Mouse (Mus musculus): ENCODE data around the gene Fndc3c1. TPM values are rescaled to one million over a fixed set of nuclear protein-coding genes. Genes with fewer than 3 reads are reported as not detected.
"Not testable (repeated sequence)": the region's sequence is repeated elsewhere in the genome, so short reads cannot be mapped to it uniquely, and the experiment has no call there.

Gene Fndc3c1
- total RNA-seq (2021), result not detected

DNA sequence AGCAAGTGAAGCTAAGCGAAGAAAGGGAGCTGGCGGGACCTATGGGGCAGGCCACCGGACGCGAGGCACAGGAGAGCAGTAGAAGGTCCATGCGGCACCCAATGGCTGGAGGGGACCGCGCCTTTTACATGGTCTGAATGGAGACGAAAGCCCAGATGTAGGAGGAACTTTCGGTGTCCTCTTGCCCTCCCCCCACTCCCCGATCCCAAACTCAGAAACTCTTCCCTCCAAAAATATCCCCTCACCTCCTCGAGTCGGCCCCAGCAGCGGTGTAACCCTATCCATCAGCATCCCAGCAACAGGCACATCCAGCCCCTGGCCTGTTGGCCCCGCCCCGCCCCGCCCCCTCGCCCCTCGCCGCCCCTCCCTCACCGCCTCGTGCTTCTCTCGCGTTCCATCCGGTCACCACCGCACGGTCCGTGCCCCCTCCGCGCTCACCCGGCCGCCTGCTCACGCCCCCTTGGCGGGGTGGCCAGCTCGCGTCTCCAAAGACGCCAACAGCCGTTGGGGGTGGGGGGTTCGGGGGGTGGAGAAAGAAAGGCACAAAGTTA lies at the start of gene Fndc3c1:
Fndc3c1 (minus strand) TSS at position 301 of the 551 bp plus-strand sequence.
- peak; percentile 8 for DNase-seq
- intact Hi-C loops (cut with DNase I), result no loop called here

DNA sequence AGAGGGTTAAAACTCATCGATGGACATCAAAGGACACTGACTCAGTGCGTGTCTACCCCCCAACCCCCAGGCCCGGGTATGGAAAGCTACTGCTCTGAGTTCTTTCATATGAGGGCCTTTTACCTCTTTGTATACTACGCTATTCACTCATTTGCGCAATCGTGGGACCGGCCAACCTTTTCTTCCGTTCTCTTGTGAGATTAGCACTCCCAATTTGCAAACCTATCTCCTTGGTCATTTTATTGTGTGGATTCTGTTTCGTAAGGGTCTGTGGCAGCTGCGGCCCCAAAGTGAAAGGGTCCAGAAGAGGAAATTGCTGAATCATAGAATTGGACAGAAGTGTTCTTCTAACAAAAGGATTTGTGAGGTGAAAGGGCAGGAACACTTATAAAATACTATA lies 1.2 kb upstream of the Fndc3c1 start:
- intact Hi-C loops (cut with DNase I), result no loop called here

DNA sequence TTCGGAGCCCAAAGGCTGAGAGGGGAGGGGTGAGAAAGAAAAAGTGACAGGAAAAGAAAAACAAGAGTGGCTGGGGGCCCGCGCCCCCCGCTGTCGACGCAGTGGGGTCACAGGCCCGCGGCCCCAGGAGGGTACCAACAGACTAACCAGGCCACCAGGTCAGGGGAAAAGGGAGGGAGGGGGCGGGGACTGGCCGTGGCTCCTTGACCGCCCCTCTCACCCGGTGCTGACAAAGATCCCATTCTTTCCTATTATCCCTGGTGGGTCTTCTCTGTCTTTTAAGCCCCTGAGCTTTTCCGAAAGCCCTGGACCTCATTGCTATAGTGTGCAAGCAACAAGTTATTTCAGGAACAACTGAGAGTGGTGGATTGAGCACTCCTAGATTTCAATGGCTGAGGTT lies 470 bp upstream of the Fndc3c1 start:
- intact Hi-C loops (cut with DNase I), result no loop called here
- peak; percentile 2 for DNase-seq

More for the DNA sequence above, 1.2 kb upstream of the Fndc3c1 start:
- DNase-seq, result no peak

DNA sequence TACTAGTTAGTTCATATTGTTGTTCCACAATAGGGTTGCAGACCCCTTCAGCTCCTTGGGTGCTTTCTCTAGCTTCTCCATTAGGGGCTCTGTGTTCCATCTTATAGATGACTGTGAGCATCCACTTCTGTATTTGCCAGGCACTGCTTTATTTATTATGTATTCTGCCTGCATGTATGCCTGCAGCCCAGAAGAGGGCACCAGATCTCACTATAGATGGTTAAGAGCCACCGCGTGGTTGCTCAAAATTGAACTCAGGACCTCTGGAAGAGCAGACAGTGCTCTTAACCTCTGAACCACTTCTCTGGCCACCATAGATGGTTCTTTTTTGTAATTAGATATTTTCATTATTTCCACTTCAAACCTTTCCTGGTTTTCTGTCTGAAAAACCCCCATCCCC lies 5.3 kb downstream of the Fndc3c1 start:
- DNase-seq; intact Hi-C loops (cut with DNase I): not testable (repeated sequence)

DNA sequence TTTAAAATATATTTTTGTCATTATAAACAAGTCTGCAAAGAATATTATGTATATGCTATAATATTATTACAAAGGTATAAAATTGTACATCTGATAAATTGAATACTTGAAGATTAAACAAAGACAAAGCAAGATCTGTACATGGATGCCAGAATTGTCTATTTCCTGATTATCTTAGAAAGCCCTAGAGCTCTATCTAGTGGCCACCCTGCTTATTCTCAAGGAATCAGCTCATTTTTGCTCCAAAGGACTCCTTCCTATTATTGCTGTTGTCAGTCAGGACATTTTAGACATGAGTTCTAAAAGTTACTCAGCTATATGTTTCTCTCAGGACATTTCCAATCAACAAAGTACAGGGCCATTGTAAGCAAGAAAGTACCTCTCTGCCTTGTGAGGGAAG lies 99.9 kb downstream of the Fndc3c1 start:
- DNase-seq, result no peak
- intact Hi-C loops (cut with DNase I), result loop anchor here (10.0 kb wide), 1 partner anchor 191 kb away; no protein-coding TSS in a partner anchor

DNA sequence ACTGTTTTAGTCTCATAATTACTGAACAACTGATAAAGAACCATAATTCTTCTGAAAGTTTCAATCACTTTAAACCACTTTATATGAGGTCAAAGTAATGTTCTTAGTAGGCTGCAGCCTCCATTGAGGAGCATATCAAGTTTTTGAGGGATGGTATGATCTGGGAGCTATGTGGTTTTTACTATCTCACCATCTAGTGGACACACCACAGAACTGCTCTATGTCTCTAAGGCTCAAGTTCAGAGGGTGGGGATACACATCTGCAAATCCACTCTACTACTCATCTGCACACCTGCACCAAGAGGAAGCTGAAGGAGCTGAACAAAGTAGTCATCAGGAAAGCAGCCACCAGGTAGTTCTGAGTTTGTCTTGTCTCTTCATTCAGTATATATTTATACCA lies 104.6 kb downstream of the Fndc3c1 start:
- intact Hi-C loops (cut with DNase I), result loop anchor here (10.0 kb wide), 1 partner anchor 186 kb away; no protein-coding TSS in a partner anchor
- DNase-seq, result no peak

Small RNA genes lying within 50 kb of the gene (microRNA-seq; reads per million reads assigned to microRNA genes)
- gene Gm27428, result not detected

Other genes with a start within 250 kb of the Fndc3c1 start
- not detected for gene Fnd3c2, start 230.0 kb downstream of the Fndc3c1 start, total RNA-seq (2021)
- gene Gm5127, start 97.8 kb upstream of the Fndc3c1 start, total RNA-seq (2021), result not detected
- gene Cysltr1, start 118.3 kb upstream of the Fndc3c1 start, total RNA-seq (2021), result under 1 TPM; 0.18 to 0.38 TPM

Data from left cerebral cortex, postnatal 4 days (tissue).